Mouse (Mus musculus): ENCODE results near the gene Agfg2. TPM values are rescaled to one million over a fixed set of nuclear protein-coding genes. Genes with fewer than 3 reads are reported as not detected.

Gene Agfg2
- polyA plus RNA-seq, 1 experiment from 2014 or later, result 21.7 TPM

DNA sequence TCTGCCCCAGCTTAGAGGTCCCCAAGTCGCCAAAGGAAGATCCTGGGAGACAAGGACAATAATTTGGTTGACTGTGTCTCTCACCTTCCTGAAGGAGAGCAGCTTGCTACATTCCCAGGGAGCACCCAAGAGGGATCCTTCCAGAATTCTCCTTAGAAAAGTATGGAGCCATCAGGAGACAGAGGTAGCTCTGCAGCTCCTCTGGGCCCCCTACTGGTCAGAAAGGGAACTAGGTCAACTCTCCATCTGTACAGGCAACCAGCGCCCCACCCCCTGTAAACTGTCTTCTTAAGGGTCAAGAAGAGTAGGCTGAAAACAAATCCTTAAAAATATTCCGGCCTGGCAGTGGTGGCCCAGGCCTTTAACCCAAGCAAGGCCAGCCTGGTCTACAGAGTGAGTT lies 32.1 kb downstream of the Agfg2 start:
- ATAC-seq, result no peak
- no peak overlapping the region for H3K9ac ChIP-seq (ENCODE audit: low read depth, low read length)
- H3K27ac ChIP-seq (ENCODE audit: low read depth, low read length), result peak overlapping the region; percentile 31; the same call in 1 of the 2 replicates
- peaks cover 8% of the 10 kb centered on the region for H3K36me3 ChIP-seq (ENCODE audit: control insufficient read depth, insufficient read depth, low read length)
- H3K4me2 ChIP-seq (ENCODE audit: low read length), result no peak overlapping the region
- peaks cover 6% of the 10 kb centered on the region; the same call in 1 of the 2 replicates for H3K4me1 ChIP-seq (ENCODE audit: control insufficient read depth, insufficient read depth, low read depth, low read length)
- 30% methylated on average over 3 of the region's 3 CpGs for WGBS
- H3K27me3 ChIP-seq (replicated peaks; ENCODE audit: control insufficient read depth, insufficient read depth, low read length), result no peaks in the 10 kb centered on the region; the same call in 1 of the 2 replicates
- H3K4me3 ChIP-seq (ENCODE audit: low read length), result no peak overlapping the region
- no peaks in the 10 kb centered on the region for H3K9me3 ChIP-seq (ENCODE audit: control insufficient read depth, low read length)

DNA sequence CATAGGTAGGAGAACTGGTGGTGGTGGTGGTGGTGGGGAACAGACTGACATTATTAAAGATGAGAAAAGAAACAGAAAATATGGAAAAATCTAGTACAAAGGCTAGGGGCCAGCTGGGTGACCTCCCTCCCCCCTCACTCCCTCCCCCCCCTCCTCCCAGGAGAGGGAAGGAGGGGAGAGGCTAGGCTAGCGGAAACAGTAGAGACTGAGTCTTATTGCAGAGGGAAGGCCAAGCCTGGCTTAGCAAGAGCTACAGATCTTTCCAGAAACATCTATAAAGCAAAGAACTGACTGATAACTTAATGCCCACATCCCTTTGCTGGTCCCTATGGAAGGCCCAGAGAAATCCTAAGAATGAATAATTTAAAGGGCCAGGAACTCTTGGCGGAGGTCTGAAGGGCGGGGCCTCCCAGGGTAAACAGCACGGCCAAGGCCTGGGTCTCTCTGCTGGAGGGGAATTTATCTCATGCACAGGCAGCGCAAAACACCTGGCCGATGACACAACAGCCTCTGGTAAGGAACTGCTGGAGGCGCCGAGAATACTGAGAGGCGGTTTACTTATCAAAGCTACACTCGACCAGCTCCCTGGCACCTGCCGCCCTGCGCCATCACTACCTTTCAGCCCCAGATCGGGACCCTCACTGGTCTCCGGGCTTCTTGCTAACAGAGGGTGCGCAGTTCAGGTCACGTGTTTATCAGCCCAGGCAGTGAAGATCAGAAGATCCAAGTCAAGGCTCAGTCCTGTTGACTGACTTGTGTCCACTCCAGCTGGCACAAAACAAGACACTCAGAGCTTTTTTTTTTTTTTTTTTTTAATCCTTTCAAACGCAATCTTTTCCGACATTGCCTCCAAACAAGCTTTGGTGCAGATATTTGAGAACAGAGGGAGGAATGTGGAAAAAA lies 34.6 kb downstream of the Agfg2 start:
- Histone ChIP-seq H3K4me2 (ENCODE audit: low read length) (peak overlapping the region; percentile 43; the same call in 1 of the 2 replicates), H3K27ac (ENCODE audit: low read depth, low read length) (no peak overlapping the region), H3K36me3 (ENCODE audit: control insufficient read depth, insufficient read depth, low read length) (peaks cover 8% of the 10 kb centered on the region), H3K27me3 (replicated peaks; ENCODE audit: control insufficient read depth, insufficient read depth, low read length) (peaks cover 15% of the 10 kb centered on the region), H3K9ac (ENCODE audit: low read depth, low read length) (peak overlapping the region; percentile 27), H3K9me3 (ENCODE audit: control insufficient read depth, low read length) (no peaks in the 10 kb centered on the region), H3K4me3 (ENCODE audit: low read length) (no peak overlapping the region), H3K4me1 (ENCODE audit: control insufficient read depth, insufficient read depth, low read depth, low read length) (peaks cover 11% of the 10 kb centered on the region)
- WGBS, result 18% methylated on average over 18 of the region's 18 CpGs
- no peak for ATAC-seq

DNA sequence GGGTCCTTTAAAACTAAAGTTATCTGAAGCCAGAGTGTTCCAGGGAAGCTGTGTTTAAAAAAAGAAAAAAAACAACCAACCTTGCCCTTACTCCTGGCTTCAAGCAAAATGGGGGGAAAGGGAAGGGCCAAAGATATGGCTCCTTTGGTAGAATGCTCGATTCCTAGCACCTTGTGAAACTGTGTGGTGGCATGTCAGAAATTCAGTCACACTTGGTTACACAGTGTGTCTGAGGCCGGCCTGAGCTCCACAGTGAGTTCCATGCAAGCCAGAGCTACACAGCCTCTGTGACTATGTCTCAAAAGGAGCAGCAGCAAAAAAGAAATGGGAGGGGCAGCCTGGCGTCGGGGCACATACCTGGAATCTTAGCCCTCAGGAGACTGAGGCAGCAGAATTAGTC lies 35.3 kb downstream of the Agfg2 start:
- H3K4me2 ChIP-seq (ENCODE audit: low read length), result no peak overlapping the region
- WGBS, result 39% methylated on average over 4 of the region's 4 CpGs
- H3K27me3 ChIP-seq (replicated peaks; ENCODE audit: control insufficient read depth, insufficient read depth, low read length), result peaks cover 15% of the 10 kb centered on the region
- H3K4me1 ChIP-seq (ENCODE audit: control insufficient read depth, insufficient read depth, low read depth, low read length), result peaks cover 12% of the 10 kb centered on the region
- H3K4me3 ChIP-seq (ENCODE audit: low read length), result no peak overlapping the region
- ATAC-seq, result no peak
- no peaks in the 10 kb centered on the region for H3K9me3 ChIP-seq (ENCODE audit: control insufficient read depth, low read length)
- no peak overlapping the region for H3K27ac ChIP-seq (ENCODE audit: low read depth, low read length)
- peaks cover 8% of the 10 kb centered on the region for H3K36me3 ChIP-seq (ENCODE audit: control insufficient read depth, insufficient read depth, low read length)
- H3K9ac ChIP-seq (ENCODE audit: low read depth, low read length), result no peak overlapping the region

DNA sequence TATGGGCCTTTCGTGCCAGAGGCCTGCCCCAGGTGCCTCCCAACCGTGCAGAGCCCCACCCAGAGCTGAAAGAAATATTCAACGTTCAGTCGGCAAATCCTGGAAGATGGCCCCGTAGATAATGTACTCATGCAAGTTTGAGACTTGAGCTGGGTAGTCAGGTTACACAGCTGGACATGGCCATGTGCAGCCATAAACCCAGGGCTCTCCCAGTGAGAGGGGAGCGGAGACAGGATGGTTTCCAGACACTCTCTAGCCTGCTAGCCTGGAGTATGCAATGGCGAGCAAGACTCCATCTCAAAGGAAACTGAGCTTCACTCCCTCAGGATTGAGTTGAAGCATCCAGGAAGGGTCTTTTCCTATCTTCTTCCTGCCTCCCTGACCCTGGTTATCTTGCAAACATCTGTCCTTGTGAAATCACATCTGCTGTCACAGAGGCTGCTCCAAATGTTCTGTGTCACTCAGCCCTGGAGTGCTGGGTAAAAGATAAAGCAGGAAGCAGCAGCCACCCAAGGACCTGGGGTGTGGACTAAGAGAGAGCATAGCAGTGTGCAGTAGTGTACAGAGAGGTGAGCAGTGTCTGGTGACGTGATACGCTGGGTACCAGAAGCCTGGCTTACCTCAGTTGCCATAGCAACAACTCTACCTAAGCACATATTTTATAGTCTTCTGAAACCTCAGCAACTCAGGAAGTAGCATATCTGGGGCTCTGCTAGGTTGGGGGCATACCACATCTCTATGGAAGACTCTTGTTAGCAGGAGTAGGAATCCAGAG lies 36.5 kb downstream of the Agfg2 start:
- WGBS, result 70% methylated on average over 9 of the region's 9 CpGs
- Histone ChIP-seq H3K9ac (ENCODE audit: low read depth, low read length) (no peak overlapping the region), H3K9me3 (ENCODE audit: control insufficient read depth, low read length) (no peaks in the 10 kb centered on the region), H3K4me1 (ENCODE audit: control insufficient read depth, insufficient read depth, low read depth, low read length) (peaks cover 12% of the 10 kb centered on the region), H3K27me3 (replicated peaks; ENCODE audit: control insufficient read depth, insufficient read depth, low read length) (peaks cover 15% of the 10 kb centered on the region), H3K4me3 (ENCODE audit: low read length) (no peak overlapping the region), H3K36me3 (ENCODE audit: control insufficient read depth, insufficient read depth, low read length) (peaks cover 4% of the 10 kb centered on the region), H3K27ac (ENCODE audit: low read depth, low read length) (0 out of 2 replicates have a peak overlapping the region, but pooled peaks have one; percentile 1), H3K4me2 (ENCODE audit: low read length) (no peak overlapping the region)
- peak; percentile 76 for ATAC-seq

DNA sequence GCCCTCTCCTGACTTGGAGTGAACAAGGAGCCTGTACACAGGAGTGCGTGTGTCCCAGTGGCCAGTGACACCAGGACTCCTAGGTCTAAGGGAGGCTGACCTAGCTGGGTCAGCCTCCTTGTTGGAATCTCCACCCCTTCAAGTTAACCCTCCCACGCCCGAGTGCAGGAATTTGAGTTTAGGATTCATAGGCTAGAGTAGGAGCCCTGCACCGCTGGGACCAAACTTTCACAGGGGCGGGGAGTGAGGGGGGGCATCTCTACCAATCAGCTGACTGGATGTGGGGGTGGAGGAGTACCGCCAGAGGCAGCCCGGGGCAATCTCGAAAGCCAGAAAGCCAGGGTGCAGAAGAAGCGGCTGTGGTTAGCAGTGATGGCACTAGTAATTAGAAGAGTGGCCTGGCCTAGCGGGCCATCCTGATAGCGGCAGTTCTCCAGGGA lies 38.9 kb downstream of the Agfg2 start, which contains the start of gene Irs3:
Irs3 (minus strand) TSS at position 63 of the 440 bp plus-strand sequence.
- ATAC-seq, result no peak
- peak within 1 kb of the TSS; percentile 47 for H3K4me2 ChIP-seq (ENCODE audit: low read length)
- no peak within 1 kb of the TSS for H3K27ac ChIP-seq (ENCODE audit: low read depth, low read length)
- peaks cover 15% of the 10 kb centered on the region for H3K27me3 ChIP-seq (replicated peaks; ENCODE audit: control insufficient read depth, insufficient read depth, low read length)
- peaks cover 5% of the 10 kb centered on the region for H3K36me3 ChIP-seq (ENCODE audit: control insufficient read depth, insufficient read depth, low read length)
- 15% methylated on average over 11 of the region's 11 CpGs for WGBS
- no peaks in the 10 kb centered on the region for H3K9me3 ChIP-seq (ENCODE audit: control insufficient read depth, low read length)
- H3K4me3 ChIP-seq (ENCODE audit: low read length), result peak within 1 kb of the TSS; percentile 26
- peaks cover 12% of the 10 kb centered on the region for H3K4me1 ChIP-seq (ENCODE audit: control insufficient read depth, insufficient read depth, low read depth, low read length)
- peak within 1 kb of the TSS; percentile 48 for H3K9ac ChIP-seq (ENCODE audit: low read depth, low read length)

DNA sequence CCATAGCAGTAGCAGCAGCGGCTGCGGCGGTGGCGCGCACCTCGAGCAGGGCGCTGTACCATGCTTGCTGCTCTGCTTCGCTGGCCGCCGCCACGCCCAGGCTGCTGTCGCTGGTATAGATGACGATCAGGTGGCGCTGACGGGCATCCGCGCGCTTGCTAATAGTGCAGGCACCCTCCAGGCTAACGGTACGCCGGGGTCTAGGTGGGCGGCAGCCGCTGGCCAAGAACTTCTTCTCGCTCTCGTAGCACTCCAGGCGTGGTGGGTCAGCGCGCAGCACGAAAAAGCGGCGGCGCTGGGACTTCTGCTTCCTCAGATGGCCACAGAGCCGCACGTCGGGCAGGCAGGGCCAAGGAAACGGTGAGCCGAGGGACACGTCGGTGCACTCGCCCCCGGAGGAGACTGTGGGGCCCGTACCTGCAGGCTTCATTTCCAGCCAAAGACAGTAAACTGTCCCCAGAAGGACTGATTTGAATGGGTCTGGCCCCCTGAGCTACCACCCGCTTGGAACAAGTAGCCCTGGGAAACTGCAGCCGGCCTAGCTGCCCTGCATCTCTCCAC lies 39.4 kb downstream of the Agfg2 start:
- peaks cover 15% of the 10 kb centered on the region for H3K27me3 ChIP-seq (replicated peaks; ENCODE audit: control insufficient read depth, insufficient read depth, low read length)
- H3K4me2 ChIP-seq (ENCODE audit: low read length), result peak overlapping the region; percentile 47
- peak overlapping the region; percentile 48 for H3K9ac ChIP-seq (ENCODE audit: low read depth, low read length)
- ATAC-seq, result no peak
- peaks cover 11% of the 10 kb centered on the region for H3K4me1 ChIP-seq (ENCODE audit: control insufficient read depth, insufficient read depth, low read depth, low read length)
- WGBS, result 4% methylated on average over 44 of the region's 44 CpGs
- no peak overlapping the region for H3K27ac ChIP-seq (ENCODE audit: low read depth, low read length)
- H3K9me3 ChIP-seq (ENCODE audit: control insufficient read depth, low read length), result no peaks in the 10 kb centered on the region
- peaks cover 9% of the 10 kb centered on the region for H3K36me3 ChIP-seq (ENCODE audit: control insufficient read depth, insufficient read depth, low read length)
- H3K4me3 ChIP-seq (ENCODE audit: low read length), result peak overlapping the region; percentile 26

DNA sequence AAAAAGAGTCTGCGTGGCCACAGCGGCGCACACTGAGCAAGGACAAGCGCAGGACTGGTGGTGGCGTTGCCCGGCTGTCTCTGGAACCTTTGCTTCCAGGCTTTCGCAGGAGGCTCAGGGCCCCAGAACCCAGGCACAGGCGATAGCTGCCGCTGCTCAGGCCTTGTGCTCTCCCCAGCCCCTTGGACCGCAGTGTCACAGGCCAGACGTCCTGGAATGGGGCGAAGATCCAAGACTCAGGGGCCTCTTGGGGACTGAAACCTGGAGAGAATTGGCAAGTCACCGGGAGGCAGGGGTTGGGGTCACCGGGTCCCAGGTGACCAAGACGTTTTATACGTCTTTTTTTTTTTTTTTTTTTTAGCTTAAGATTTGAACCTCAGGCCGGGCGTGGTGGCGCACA lies 40.0 kb downstream of the Agfg2 start:
- H3K9ac ChIP-seq (ENCODE audit: low read depth, low read length), result no peak overlapping the region
- 38% methylated on average over 19 of the region's 19 CpGs for WGBS
- no peak overlapping the region for H3K4me2 ChIP-seq (ENCODE audit: low read length)
- H3K9me3 ChIP-seq (ENCODE audit: control insufficient read depth, low read length), result no peaks in the 10 kb centered on the region
- H3K27me3 ChIP-seq (replicated peaks; ENCODE audit: control insufficient read depth, insufficient read depth, low read length), result peaks cover 15% of the 10 kb centered on the region
- H3K36me3 ChIP-seq (ENCODE audit: control insufficient read depth, insufficient read depth, low read length), result peaks cover 11% of the 10 kb centered on the region
- no peak for ATAC-seq
- peaks cover 6% of the 10 kb centered on the region for H3K4me1 ChIP-seq (ENCODE audit: control insufficient read depth, insufficient read depth, low read depth, low read length)
- H3K27ac ChIP-seq (ENCODE audit: low read depth, low read length), result no peak overlapping the region
- H3K4me3 ChIP-seq (ENCODE audit: low read length), result no peak overlapping the region

DNA sequence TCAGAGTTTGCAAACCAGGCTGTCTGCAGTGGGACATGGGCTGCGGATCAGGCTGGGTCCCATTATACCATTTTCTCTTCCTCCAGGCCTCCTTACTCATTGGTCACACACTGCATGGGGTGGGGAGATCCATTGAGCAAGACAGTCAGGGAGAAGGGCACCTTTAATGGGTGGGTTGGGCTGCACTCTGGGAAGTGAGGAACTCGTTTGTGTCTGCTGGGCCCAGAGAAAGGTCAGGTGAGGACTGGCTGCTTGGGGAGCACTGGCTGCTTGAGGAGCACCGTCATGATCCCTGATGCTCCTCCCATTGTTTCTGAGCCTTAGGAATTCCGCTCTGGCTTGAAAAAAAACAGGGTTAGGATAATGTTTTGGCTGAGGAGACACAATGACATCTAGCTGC lies 41.6 kb downstream of the Agfg2 start:
- Histone ChIP-seq H3K27me3 (replicated peaks; ENCODE audit: control insufficient read depth, insufficient read depth, low read length) (peaks cover 15% of the 10 kb centered on the region), H3K9me3 (ENCODE audit: control insufficient read depth, low read length) (no peaks in the 10 kb centered on the region), H3K27ac (ENCODE audit: low read depth, low read length) (0 out of 2 replicates have a peak overlapping the region, but pooled peaks have one; percentile 17), H3K36me3 (ENCODE audit: control insufficient read depth, insufficient read depth, low read length) (peaks cover 18% of the 10 kb centered on the region), H3K4me3 (ENCODE audit: low read length) (no peak overlapping the region), H3K4me2 (ENCODE audit: low read length) (no peak overlapping the region), H3K9ac (ENCODE audit: low read depth, low read length) (no peak overlapping the region), H3K4me1 (ENCODE audit: control insufficient read depth, insufficient read depth, low read depth, low read length) (peaks cover 6% of the 10 kb centered on the region)
- no peak for ATAC-seq
- WGBS, result 50% methylated on average over 4 of the region's 4 CpGs
